Mouse (Mus musculus) embryonic facial prominence, embryonic 12.5 days (tissue): ENCODE data around the gene Vamp4. TPM values are rescaled to one million over a fixed set of nuclear protein-coding genes. Genes with fewer than 3 reads are reported as not detected.
"Not testable (repeated sequence)": the region's sequence is repeated elsewhere in the genome, so short reads cannot be mapped to it uniquely, and the experiment has no call there.

Experiments
- ATAC-seq: fragments of 200-750 bp; cut with Nextera tagmentation; 2 replicates; pipeline ENCODE4 v1.8.0; 2017; ENCODE audit not compliant: insufficient number of reproducible peaks, insufficient read depth, low FRiP score, low TSS enrichment
- H3K27ac ChIP-seq: fragments of 300-500 bp; sonication (generic); 2 replicates; pipeline ENCODE4 v1.5.1; 2016; ENCODE audit warnings: mild to moderate bottlenecking
- H3K27me3 ChIP-seq: fragments of 300-500 bp; sonication (generic); 2 replicates; pipeline ENCODE4 v1.6.1; 2016; ENCODE audit warnings: mild to moderate bottlenecking, moderate library complexity
- H3K36me3 ChIP-seq: fragments of 300-500 bp; sonication (generic); 2 replicates; pipeline ENCODE4 v1.6.1; 2016; ENCODE audit warnings: mild to moderate bottlenecking
- H3K4me1 ChIP-seq: fragments of 300-500 bp; sonication (generic); 2 replicates; pipeline ENCODE4 v1.6.1; 2016
- H3K4me2 ChIP-seq: fragments of 300-500 bp; sonication (generic); replicated peaks from 2 replicates; pipeline ENCODE4 v1.6.1; 2016; ENCODE audit warnings: mild to moderate bottlenecking, moderate library complexity
- H3K4me3 ChIP-seq: fragments of 300-500 bp; sonication (generic); 2 replicates; pipeline ENCODE4 v1.5.1; 2016; ENCODE audit warnings: mild to moderate bottlenecking
- H3K9ac ChIP-seq: fragments of 300-500 bp; sonication (generic); 2 replicates; pipeline ENCODE4 v1.6.1; 2016; ENCODE audit warnings: mild to moderate bottlenecking, moderate library complexity
- H3K9me3 ChIP-seq: fragments of 300-500 bp; sonication (generic); 2 replicates; pipeline ENCODE4 v1.6.1; 2016; ENCODE audit warnings: mild to moderate bottlenecking, moderate library complexity
- WGBS: fragments of 180-500 bp; shearing (Covaris S2); methylation state at CpG from one replicate; pipeline ENCODE4 v1.1.7; 2016; 5-methylcytosine and 5-hydroxymethylcytosine counted together
- polyA plus RNA-seq: library from polyadenylated mRNA; unstranded; fragments of >200 nt; fragmentation: Nextera tagmentation; extraction: Ambion mirVana; gene quantifications from 2 replicates; pipeline ENCODE4 v1.2.1, GENCODE M21; 2016

Vamp4 gene
- polyA plus RNA-seq, 1 experiment from 2014 or later: 77.0 TPM

- H3K27ac ChIP-seq, H3K9me3 ChIP-seq, H3K27me3 ChIP-seq, H3K9ac ChIP-seq, ATAC-seq, H3K4me2 ChIP-seq, H3K36me3 ChIP-seq, H3K4me3 ChIP-seq, H3K4me1 ChIP-seq: not testable (repeated sequence)
- WGBS: 94% methylated on average over 15 of the region's 15 CpGs
These were observed 58.0 kb downstream of the Vamp4 start for GRCm38 (mm10) chr1:162628326-162628725.

GRCm38 (mm10) chr1:162635291-162635931, 65.1 kb downstream of the Vamp4 start:
- WGBS: 24% methylated on average over 1 of the region's 1 CpGs
- H3K27me3 ChIP-seq, ATAC-seq, H3K9me3 ChIP-seq, H3K4me2 ChIP-seq, H3K27ac ChIP-seq, H3K4me3 ChIP-seq, H3K4me1 ChIP-seq, H3K36me3 ChIP-seq, H3K9ac ChIP-seq: not testable (repeated sequence)

GRCm38 (mm10) chr1:162636516-162636915, 66.2 kb downstream of the Vamp4 start:
- no peak for ATAC-seq
- no peak overlapping the region for H3K4me2 ChIP-seq
- H3K27me3 ChIP-seq: no peaks in the 10 kb centered on the region
- no peaks in the 10 kb centered on the region for H3K36me3 ChIP-seq
- 77% methylated on average over 3 of the region's 3 CpGs for WGBS
- no peaks in the 10 kb centered on the region for H3K9me3 ChIP-seq
- H3K4me1 ChIP-seq: 0 out of 2 replicates have a peak, but pooled peaks cover 6% of the 10 kb centered on the region
- no peak overlapping the region for H3K4me3 ChIP-seq
- H3K9ac ChIP-seq: no peak overlapping the region
- H3K27ac ChIP-seq: no peak overlapping the region

- H3K9me3 ChIP-seq: no peaks in the 10 kb centered on the region
- H3K36me3 ChIP-seq: no peaks in the 10 kb centered on the region
- no peak overlapping the region for H3K27ac ChIP-seq
- H3K9ac ChIP-seq: no peak overlapping the region
- 90% methylated on average over 4 of the region's 4 CpGs for WGBS
- H3K4me1 ChIP-seq: 0 out of 2 replicates have a peak, but pooled peaks cover 6% of the 10 kb centered on the region
- no peak overlapping the region for H3K4me2 ChIP-seq
- no peaks in the 10 kb centered on the region for H3K27me3 ChIP-seq
- H3K4me3 ChIP-seq: no peak overlapping the region
- ATAC-seq: no peak
These were observed 68.2 kb downstream of the Vamp4 start for GRCm38 (mm10) chr1:162638535-162638934.

- H3K9me3 ChIP-seq: no peaks in the 10 kb centered on the region
- H3K4me2 ChIP-seq: no peak within 1 kb of the TSS
- H3K36me3 ChIP-seq: no peaks in the 10 kb centered on the region
- ATAC-seq: no peak
- WGBS: 82% methylated on average over 10 of the region's 10 CpGs
- H3K4me3 ChIP-seq: no peak within 1 kb of the TSS
- H3K27me3 ChIP-seq: no peaks in the 10 kb centered on the region
- H3K4me1 ChIP-seq: 0 out of 2 replicates have a peak, but pooled peaks cover 6% of the 10 kb centered on the region
- H3K9ac ChIP-seq: no peak within 1 kb of the TSS
- H3K27ac ChIP-seq: no peak within 1 kb of the TSS
These were observed 68.9 kb downstream of the Vamp4 start, which contains the start of gene Myoc for GRCm38 (mm10) chr1:162639051-162639750. Myoc (plus strand) TSS chr1:162639155.

GRCm38 (mm10) chr1:162639861-162640260, 69.5 kb downstream of the Vamp4 start:
- ATAC-seq: no peak

GRCm38 (mm10) chr1:162642591-162642990, 72.3 kb downstream of the Vamp4 start:
- ATAC-seq: no peak
- WGBS: 74% methylated on average over 3 of the region's 3 CpGs

More at GRCm38 (mm10) chr1:162639861-162640260, 69.5 kb downstream of the Vamp4 start:
- Histone ChIP-seq H3K27ac (no peak overlapping the region), H3K9me3 (no peaks in the 10 kb centered on the region), H3K4me2 (no peak overlapping the region), H3K4me3 (no peak overlapping the region), H3K9ac (no peak overlapping the region), H3K36me3 (no peaks in the 10 kb centered on the region), H3K27me3 (no peaks in the 10 kb centered on the region), H3K4me1 (0 out of 2 replicates have a peak, but pooled peaks cover 6% of the 10 kb centered on the region)
- WGBS: 96% methylated on average over 1 of the region's 1 CpGs

GRCm38 (mm10) chr1:162643752-162644151, 73.4 kb downstream of the Vamp4 start:
- H3K27ac ChIP-seq: no peak overlapping the region
- H3K36me3 ChIP-seq: no peaks in the 10 kb centered on the region
- H3K9ac ChIP-seq: no peak overlapping the region
- no peak overlapping the region for H3K4me3 ChIP-seq
- ATAC-seq: no peak
- no peaks in the 10 kb centered on the region for H3K9me3 ChIP-seq
- H3K4me1 ChIP-seq: no peaks in the 10 kb centered on the region
- H3K4me2 ChIP-seq: no peak overlapping the region
- 40% methylated on average over 4 of the region's 4 CpGs for WGBS
- H3K27me3 ChIP-seq: no peaks in the 10 kb centered on the region

More at GRCm38 (mm10) chr1:162642591-162642990, 72.3 kb downstream of the Vamp4 start:
- Histone ChIP-seq H3K36me3 (no peaks in the 10 kb centered on the region), H3K27me3 (no peaks in the 10 kb centered on the region), H3K27ac (no peak overlapping the region), H3K4me2 (no peak overlapping the region), H3K4me3 (no peak overlapping the region), H3K4me1 (no peaks in the 10 kb centered on the region), H3K9ac (no peak overlapping the region), H3K9me3 (no peaks in the 10 kb centered on the region)

GRCm38 (mm10) chr1:162646083-162646686, 75.9 kb downstream of the Vamp4 start:
- Histone ChIP-seq H3K4me2 (no peak overlapping the region), H3K9ac (no peak overlapping the region), H3K4me3 (no peak overlapping the region), H3K36me3 (no peaks in the 10 kb centered on the region), H3K9me3 (no peaks in the 10 kb centered on the region), H3K27ac (no peak overlapping the region), H3K4me1 (no peaks in the 10 kb centered on the region), H3K27me3 (no peaks in the 10 kb centered on the region)
- ATAC-seq: no peak
- WGBS: 76% methylated on average over 10 of the region's 10 CpGs

- H3K36me3 ChIP-seq: no peaks in the 10 kb centered on the region
- H3K4me3 ChIP-seq: no peak overlapping the region
- no peak overlapping the region for H3K9ac ChIP-seq
- H3K9me3 ChIP-seq: no peaks in the 10 kb centered on the region
- no peaks in the 10 kb centered on the region for H3K27me3 ChIP-seq
- ATAC-seq: no peak
- no peaks in the 10 kb centered on the region for H3K4me1 ChIP-seq
- H3K4me2 ChIP-seq: no peak overlapping the region
- no peak overlapping the region for H3K27ac ChIP-seq
- 95% methylated on average over 14 of the region's 14 CpGs for WGBS
These were observed 78.1 kb downstream of the Vamp4 start for GRCm38 (mm10) chr1:162648416-162648815.
